Mouse (Mus musculus) left cerebral cortex, postnatal 4 days (tissue): ENCODE measurements at regions not wholly inside any gene's neighbourhood (a gene's known extent, or its start where the extent isn't known, plus 50 kb on each side); places are given as distances from the start of the nearest gene placed in this dataset.

Source experiments
- DNase-seq: peaks from one replicate; pipeline ENCODE4 v3.0.0-alpha.2; 2022
- intact Hi-C: fragments of 180-260 bp; cut with DNase I; formaldehyde crosslinking; loops from one replicate; pipeline ENCODE4 v1.15.1; 2025

- DNase-seq = no peak
- intact Hi-C loops = no loop called here
Observed at GRCm38 (mm10) chr4:137216908-137217497, 60.3 kb upstream of the Wnt4 start.

DNA sequence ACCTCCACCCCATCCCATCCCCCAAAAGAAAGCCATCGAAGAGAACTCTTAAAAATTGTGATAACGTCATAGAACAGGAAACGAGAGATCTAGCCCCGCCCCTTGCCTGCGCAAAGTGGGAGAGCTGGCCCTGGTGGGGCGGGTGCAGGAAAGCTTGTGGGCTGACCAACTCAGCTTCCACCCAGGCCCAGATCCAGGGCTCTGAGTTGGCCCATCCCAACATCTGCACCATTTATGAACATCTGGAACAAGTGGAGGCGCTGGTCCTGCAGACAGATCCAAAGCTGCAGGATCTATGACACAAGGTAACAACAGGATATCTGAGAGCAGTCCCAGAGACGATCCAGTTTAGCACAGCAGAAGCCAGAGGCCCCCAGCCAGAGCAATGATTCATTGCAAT lies 62.7 kb upstream of the Wnt4 start:
- intact Hi-C loops = no loop called here
- DNase-seq = no peak

- intact Hi-C loops = no loop called here
- DNase-seq = no peak
Observed at GRCm38 (mm10) chr4:137212846-137213245, 64.4 kb upstream of the Wnt4 start.

DNA sequence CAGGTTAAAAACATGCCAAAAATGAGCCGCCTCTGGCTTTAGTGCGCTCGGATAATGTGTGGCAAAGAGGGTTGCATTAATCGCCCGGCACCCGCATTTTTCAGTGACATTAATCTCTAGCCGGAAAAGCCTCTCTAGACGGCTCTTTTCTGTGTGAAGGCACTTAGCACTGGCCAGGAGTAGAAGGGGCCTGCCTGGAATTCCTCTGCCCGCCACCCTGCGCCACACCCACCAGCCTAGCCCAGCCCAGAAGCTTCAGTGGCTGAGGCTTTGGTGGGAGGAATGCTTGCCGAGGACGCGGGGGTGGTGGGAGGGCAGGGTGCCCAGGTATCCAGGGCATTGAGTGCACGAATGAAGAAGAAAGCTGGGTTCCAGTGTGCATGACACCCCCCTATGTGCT lies 65.2 kb upstream of the Wnt4 start:
- intact Hi-C loops = no loop called here
- no peak for DNase-seq

DNA sequence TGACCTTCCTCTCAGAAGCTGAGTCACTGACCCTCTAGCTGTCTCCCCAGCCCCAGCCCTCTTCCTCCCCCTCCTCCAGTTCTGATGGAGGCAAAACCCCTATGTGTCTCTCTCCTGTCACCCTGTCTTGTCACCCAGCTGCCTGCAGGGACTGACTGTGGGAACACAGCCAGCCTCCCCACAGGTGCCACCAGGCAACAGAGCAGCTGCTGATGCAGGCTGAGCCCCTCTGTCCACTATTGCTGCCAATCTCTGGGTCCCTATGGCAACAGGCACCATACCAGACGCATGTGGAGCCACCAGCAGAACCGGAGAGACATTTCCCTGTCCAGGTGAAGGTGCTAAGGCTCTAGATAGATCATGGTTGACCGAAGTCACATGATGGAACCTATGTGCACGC lies 66.0 kb upstream of the Wnt4 start:
- intact Hi-C loops = no loop called here
- peak; percentile 72 for DNase-seq

DNA sequence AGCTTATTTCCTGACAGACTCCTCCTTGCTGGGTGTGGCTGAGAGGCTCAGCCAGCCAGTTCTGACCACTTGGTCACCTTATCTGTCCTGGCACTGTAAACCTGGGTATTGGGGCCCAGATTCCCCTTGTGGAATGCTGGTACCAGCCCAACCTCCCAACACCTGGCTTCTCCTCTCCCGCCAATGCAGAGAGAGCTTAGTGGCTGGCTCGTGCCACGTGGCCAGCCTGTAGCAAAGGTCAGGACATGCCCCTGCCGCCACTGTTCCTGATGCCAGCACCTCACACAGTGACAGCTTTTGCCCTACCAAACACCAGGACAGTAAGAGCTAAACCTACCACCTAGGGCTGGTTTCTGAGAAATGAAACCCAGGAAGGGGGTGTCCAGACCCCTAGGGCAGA lies 66.8 kb upstream of the Wnt4 start:
- DNase-seq = no peak
- intact Hi-C loops = no loop called here

GRCm38 (mm10) chr4:137200968-137201367 lies 76.3 kb upstream of the Wnt4 start:
- intact Hi-C loops = no loop called here
- no peak for DNase-seq

DNA sequence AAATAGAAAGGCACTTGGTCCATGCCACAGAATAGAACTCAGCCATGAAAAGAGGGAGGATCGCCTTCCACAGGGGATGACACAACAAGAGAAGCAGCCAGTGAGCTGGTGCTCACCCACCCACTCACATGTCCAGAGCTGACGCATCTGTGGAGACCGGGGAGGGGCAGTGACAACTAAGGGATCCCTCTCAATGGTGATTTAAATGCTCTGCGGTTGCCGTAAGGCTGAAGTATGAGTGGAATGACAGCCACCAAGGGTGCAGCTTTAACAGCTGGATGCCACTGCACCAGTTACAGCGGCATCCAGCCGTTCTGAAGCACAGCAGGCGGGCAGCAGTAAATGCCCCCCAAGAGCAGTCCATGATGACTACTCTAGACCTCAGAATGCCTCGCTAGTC lies 76.9 kb upstream of the Wnt4 start:
- DNase-seq = no peak

DNA sequence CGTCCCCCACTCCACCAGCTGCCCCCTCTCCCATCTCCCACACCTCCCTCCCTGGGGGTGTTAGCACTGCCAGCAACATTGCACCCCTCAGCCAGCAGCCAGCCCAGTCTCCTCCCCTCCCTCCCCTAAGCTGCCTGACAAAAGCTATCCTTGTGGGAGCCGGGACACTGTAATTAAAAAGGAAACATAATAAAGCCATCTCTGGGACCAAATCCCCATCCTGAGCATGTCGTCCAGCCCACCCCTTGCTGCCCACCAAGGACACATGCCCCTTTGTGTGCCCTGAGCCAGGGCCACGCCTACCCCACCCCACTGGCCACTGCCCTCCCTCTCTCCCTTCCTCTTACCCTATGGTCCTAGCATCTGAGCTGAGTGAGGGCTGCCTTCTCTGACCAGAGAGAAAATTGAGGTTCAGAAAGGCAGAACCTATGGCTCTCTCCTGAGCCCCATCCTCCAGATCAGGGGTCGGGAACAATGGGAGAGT lies 80.8 kb upstream of the Wnt4 start:
- peak; percentile 23 for DNase-seq
- intact Hi-C loops = no loop called here

More for the DNA sequence above, 76.9 kb upstream of the Wnt4 start:
- intact Hi-C loops = no loop called here

- intact Hi-C loops = no loop called here
- DNase-seq = no peak
Observed at GRCm38 (mm10) chr4:137194106-137194505, 83.2 kb upstream of the Wnt4 start.

GRCm38 (mm10) chr4:137190625-137191024 lies 86.7 kb upstream of the Wnt4 start:
- intact Hi-C loops = no loop called here
- peak; percentile 25 for DNase-seq

DNA sequence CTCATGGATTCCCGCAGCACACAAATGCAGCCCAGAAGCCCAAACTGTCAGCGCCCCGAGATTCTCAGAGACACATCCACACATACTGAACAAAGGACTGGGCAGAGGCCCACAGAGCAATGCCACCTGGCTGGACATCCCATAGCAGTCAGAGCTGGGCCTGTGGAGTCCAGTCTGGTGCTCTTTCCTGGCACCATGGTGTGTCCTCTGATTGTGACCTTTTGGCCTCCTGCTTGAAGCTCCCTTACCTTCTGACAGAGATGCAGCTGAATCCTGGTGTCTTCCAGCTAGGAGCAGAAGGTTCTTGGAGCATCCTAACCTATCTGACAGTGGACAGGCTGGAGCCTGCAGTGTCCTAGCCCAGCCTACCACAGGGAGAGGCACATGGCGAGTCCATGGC lies 87.5 kb upstream of the Wnt4 start:
- intact Hi-C loops = no loop called here
- no peak for DNase-seq

DNA sequence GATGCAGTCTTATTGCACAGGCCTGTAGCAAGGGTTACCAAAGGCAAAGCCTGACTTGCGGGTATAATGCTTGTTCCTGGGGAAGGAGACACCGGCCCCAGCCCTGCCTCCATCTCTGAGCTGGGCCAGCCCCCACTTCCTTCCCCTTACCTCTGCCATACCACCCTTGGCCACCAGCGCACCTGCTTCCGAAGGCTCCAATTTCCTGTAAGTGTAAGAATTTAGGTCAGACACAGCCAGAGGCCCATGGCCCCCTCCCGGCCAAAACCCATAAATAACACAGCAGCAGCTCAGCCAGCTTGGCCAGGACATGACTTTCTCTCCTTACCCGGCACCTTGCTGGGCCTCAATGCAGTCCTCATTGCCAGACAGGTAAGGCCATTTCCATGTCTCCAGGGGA lies 88.2 kb upstream of the Wnt4 start:
- intact Hi-C loops = no loop called here
- DNase-seq = no peak

DNA sequence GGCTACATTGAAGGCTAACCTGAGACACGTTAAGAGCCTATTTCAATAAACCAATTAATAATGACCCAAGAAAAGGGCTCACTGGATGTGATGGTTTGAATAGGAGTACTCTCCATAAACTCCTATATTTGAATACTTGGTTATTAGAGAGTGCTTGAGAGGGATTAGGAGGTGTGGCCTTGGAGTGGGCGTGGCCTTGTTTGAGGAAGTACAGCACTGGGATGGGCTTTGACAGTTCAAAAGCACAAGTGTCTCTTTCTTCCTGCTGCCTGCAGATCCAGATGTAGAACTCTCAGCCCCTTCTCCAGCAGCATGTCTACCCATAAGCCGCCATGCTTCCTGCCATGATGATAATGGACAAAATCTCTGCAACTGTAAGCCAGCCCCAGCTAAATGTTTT lies 89.7 kb upstream of the Wnt4 start:
- DNase-seq = no peak
- intact Hi-C loops = no loop called here

DNA sequence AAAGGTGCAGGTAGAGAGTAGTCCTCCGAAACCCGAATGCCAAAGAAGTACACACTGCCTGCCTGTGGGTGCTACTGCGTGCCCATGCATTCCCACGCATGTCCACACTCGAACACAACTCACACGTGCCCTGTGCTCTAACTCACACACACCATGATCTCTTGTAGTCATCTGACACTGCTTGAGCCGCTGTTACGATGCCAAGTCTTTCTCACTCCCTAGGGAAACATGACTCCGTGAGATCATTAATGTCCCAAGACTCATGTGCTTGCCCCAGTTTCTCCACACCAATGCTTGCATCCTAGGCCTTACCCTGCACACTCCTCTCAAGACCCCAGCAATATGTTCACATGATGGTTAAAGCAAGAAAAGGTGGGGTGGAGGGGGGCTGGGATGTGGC lies 90.2 kb upstream of the Wnt4 start:
- intact Hi-C loops = no loop called here
- DNase-seq = no peak

GRCm38 (mm10) chr4:137185001-137185400 lies 92.3 kb upstream of the Wnt4 start:
- no peak for DNase-seq
- intact Hi-C loops = no loop called here

DNA sequence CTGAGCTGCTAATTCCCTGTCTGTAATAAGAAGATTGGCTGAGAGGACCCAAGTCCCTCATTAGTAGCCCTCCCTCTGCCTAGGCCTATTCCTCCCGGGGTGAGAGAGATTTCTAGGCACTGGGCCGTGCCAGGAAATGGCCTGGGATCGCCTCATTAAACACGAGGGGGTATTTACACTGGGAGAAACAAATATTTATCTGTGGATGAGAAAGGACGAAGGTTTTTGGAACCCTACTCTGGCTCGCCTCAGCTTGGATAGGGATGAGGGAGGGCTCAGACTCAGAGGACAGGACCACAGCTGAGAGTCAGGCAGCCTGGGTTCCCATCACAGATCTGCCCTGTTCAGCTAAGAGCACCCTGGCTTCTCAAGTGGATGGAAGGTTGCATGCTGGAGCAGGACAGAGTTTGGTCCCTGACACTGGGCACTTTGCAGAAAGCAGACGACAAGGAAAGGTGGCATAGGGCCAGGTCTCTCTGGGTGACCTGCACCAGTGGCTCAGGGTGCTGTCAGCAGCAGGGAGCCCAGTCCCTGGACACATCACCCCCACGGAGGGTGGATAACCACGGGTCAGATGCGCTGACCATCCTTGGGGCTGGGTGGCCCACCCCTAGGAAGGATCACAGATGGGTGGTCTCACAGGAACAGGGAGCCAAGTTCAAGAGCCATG lies 94.0 kb upstream of the Wnt4 start:
- no peak for DNase-seq
- intact Hi-C loops = no loop called here

- intact Hi-C loops = no loop called here
- DNase-seq = no peak
Observed at GRCm38 (mm10) chr4:137182547-137182946, 94.7 kb upstream of the Wnt4 start.

GRCm38 (mm10) chr4:137181252-137181651 lies 96.0 kb upstream of the Wnt4 start:
- no peak for DNase-seq
- intact Hi-C loops = no loop called here

- intact Hi-C loops = no loop called here
- no peak for DNase-seq
Observed at GRCm38 (mm10) chr4:137180083-137180482, 97.2 kb upstream of the Wnt4 start.

GRCm38 (mm10) chr4:137178833-137179232 lies 98.5 kb upstream of the Wnt4 start:
- intact Hi-C loops = no loop called here
- DNase-seq = peak; percentile 55

GRCm38 (mm10) chr4:137164933-137165332 lies 112.4 kb upstream of the Wnt4 start:
- intact Hi-C loops = loop anchor here (10.0 kb wide), 1 partner anchor 70 kb away; no protein-coding TSS in a partner anchor
- no peak for DNase-seq

GRCm38 (mm10) chr4:137164429-137164828 lies 112.9 kb upstream of the Wnt4 start:
- intact Hi-C loops = loop anchor here (10.0 kb wide), 1 partner anchor 70 kb away; no protein-coding TSS in a partner anchor
- peak; percentile 84 for DNase-seq
